Comparison of ENCODE assay signal across 22 mouse cellular contexts in the genomic region with DNA sequence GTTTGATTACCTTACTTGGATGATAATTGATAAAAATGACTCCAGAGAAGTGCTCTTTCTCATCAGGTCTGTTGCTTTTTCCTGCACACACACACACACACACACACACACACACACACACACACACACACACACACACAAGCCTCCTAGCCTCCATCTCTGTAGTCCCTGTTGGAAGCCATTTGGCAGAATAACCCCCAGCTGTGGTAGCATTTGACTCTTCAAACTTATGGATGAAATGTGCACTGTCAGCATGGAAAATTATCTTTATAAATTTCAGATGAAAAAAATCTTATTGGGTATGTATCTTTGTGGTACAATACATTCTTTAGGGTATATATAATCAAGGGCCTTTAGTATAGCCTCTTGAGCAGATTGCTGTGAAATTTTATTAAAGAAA.
DNase-seq lines count a peak whose midpoint lies in the region; ATAC-seq and TF ChIP-seq lines count a peak whose summit lies in the region.
"Had no signal": no experiment of that assay in that cellular context is flagged by ENCODE, and none has a peak within 500 bp of the region (broad histone marks: within the 10 kb centered on the region; RNA-seq: fewer than 3 reads in every experiment).

No protein-coding gene starts in this region.

- no peak overlapping the region for H3K9ac ChIP-seq in forebrain, embryonic 12.5 days
- no peak overlapping the region for H3K9ac ChIP-seq in forebrain, embryonic 16.5 days (replicated peaks; ENCODE audit: low read depth, low read length)
- no peak overlapping the region for H3K9ac ChIP-seq in neural tube, embryonic 15.5 days (replicated peaks)
- no peak overlapping the region for H3K9ac ChIP-seq in midbrain, embryonic 12.5 days (replicated peaks)
- H3K9ac ChIP-seq: embryonic facial prominence, embryonic 13.5 days; heart, embryonic 15.5 days had no signal

- ATAC-seq in forebrain, embryonic 12.5 days (ENCODE audit: low FRiP score): no peak
- no peak for ATAC-seq in forebrain, embryonic 16.5 days
- no peak for ATAC-seq in neural tube, embryonic 15.5 days (ENCODE audit: low FRiP score)
- 0 out of 2 replicates have a peak, but pooled peaks have one; percentile 47 for ATAC-seq in midbrain, embryonic 12.5 days (ENCODE audit: low FRiP score, low read depth)
- no peak for ATAC-seq in cerebellum, adult (ENCODE audit: insufficient number of reproducible peaks, low FRiP score, low TSS enrichment)
- ATAC-seq: intestine, postnatal 0 days had no signal

- H3K4me2 ChIP-seq in forebrain, embryonic 12.5 days: no peak overlapping the region
- H3K4me2 ChIP-seq in forebrain, embryonic 16.5 days (ENCODE audit: low read length): no peak overlapping the region; the same call in 1 of the 2 replicates
- no peak overlapping the region for H3K4me2 ChIP-seq in neural tube, embryonic 15.5 days
- H3K4me2 ChIP-seq in midbrain, embryonic 12.5 days (replicated peaks): peak overlapping the region; percentile 32
- H3K4me2 ChIP-seq: embryonic facial prominence, embryonic 13.5 days; heart, embryonic 15.5 days; liver, embryonic 11.5 days had no signal

- H3K36me3 ChIP-seq in forebrain, embryonic 12.5 days (replicated peaks): no peaks in the 10 kb centered on the region
- no peaks in the 10 kb centered on the region for H3K36me3 ChIP-seq in forebrain, embryonic 16.5 days (ENCODE audit: control insufficient read depth, insufficient read depth)
- no peaks in the 10 kb centered on the region for H3K36me3 ChIP-seq in neural tube, embryonic 15.5 days
- H3K36me3 ChIP-seq in midbrain, embryonic 12.5 days: no peaks in the 10 kb centered on the region
- H3K36me3 ChIP-seq: embryonic facial prominence, embryonic 13.5 days; heart, embryonic 15.5 days; limb, embryonic 10.5 days had no signal

- H3K4me1 ChIP-seq in forebrain, embryonic 12.5 days: peaks cover 4% of the 10 kb centered on the region; the same call in 1 of the 2 replicates
- peaks cover 7% of the 10 kb centered on the region; the same call in 1 of the 2 replicates for H3K4me1 ChIP-seq in forebrain, embryonic 16.5 days (replicated peaks; ENCODE audit: control insufficient read depth, insufficient read depth, low read length)
- H3K4me1 ChIP-seq in neural tube, embryonic 15.5 days: peaks cover 5% of the 10 kb centered on the region; the same call in 1 of the 2 replicates
- H3K4me1 ChIP-seq in midbrain, embryonic 12.5 days: 0 out of 2 replicates have a peak, but pooled peaks cover 4% of the 10 kb centered on the region
- H3K4me1 ChIP-seq in cerebellum, adult 2 months (ENCODE audit: control insufficient read depth, insufficient read depth, low read length): no peaks in the 10 kb centered on the region
- H3K4me1 ChIP-seq: embryonic facial prominence, embryonic 13.5 days; heart, embryonic 15.5 days had no signal

- TF ChIP-seq CTCF in cerebellum, adult 2 months (IDR thresholded peaks at IDR 0.05; ENCODE audit: borderline replicate concordance, insufficient read depth, low read depth, low read length): no peak

- H3K9me3 ChIP-seq in forebrain, embryonic 12.5 days: no peaks in the 10 kb centered on the region
- H3K9me3 ChIP-seq in forebrain, embryonic 16.5 days (ENCODE audit: control insufficient read depth, low read length): no peaks in the 10 kb centered on the region
- no peaks in the 10 kb centered on the region for H3K9me3 ChIP-seq in neural tube, embryonic 15.5 days (replicated peaks)
- H3K9me3 ChIP-seq in midbrain, embryonic 12.5 days: no peaks in the 10 kb centered on the region
- H3K9me3 ChIP-seq: embryonic facial prominence, embryonic 13.5 days; heart, embryonic 15.5 days; limb, embryonic 10.5 days had no signal

- H3K4me3 ChIP-seq in forebrain, embryonic 12.5 days (replicated peaks): peak overlapping the region; percentile 19
- H3K4me3 ChIP-seq in forebrain, embryonic 16.5 days (replicated peaks; ENCODE audit: low read length): no peak overlapping the region
- H3K4me3 ChIP-seq in neural tube, embryonic 15.5 days (replicated peaks): peak overlapping the region; percentile 15; the same call in 1 of the 2 replicates
- H3K4me3 ChIP-seq in midbrain, embryonic 12.5 days: peak overlapping the region; percentile 30
- H3K4me3 ChIP-seq in cerebellum, adult 2 months (replicated peaks; ENCODE audit: insufficient read depth, low read depth, low read length): no peak overlapping the region
- H3K4me3 ChIP-seq: embryonic facial prominence, embryonic 13.5 days; heart, embryonic 15.5 days; limb, embryonic 10.5 days had no signal

- no peak for DNase-seq in neural tube, embryonic 10.5 days (ENCODE audit: extremely low spot score, low spot score)
- DNase-seq in ovary, postnatal 14 days (ENCODE audit: low spot score): no peak
- DNase-seq in cerebellum, adult 2 months: no peak
- DNase-seq: adrenal gland, adult 2 months; gastrocnemius, postnatal 14 days; heart, postnatal 4 days; layer of hippocampus, postnatal 36 days; lung, adult 18-20 months; lung, postnatal 36 days; retina, postnatal 1 day; right cerebral cortex, postnatal 4 days; thymus, adult 2 months had no signal

- TF ChIP-seq POLR2A in cerebellum, adult 2 months (IDR thresholded peaks at IDR 0.05; ENCODE audit: borderline replicate concordance, insufficient read depth, low read length): no peak

- peak overlapping the region; percentile 61; the same call in 1 of the 2 replicates for H3K27ac ChIP-seq in forebrain, embryonic 12.5 days
- H3K27ac ChIP-seq in forebrain, embryonic 16.5 days (ENCODE audit: low read length): no peak overlapping the region
- no peak overlapping the region for H3K27ac ChIP-seq in neural tube, embryonic 15.5 days (replicated peaks)
- H3K27ac ChIP-seq in midbrain, embryonic 12.5 days (replicated peaks): peak overlapping the region; percentile 75; the same call in 1 of the 2 replicates
- no peak overlapping the region for H3K27ac ChIP-seq in cerebellum, adult 2 months (ENCODE audit: insufficient read depth, low read length)
- H3K27ac ChIP-seq: embryonic facial prominence, embryonic 13.5 days; heart, embryonic 15.5 days; limb, embryonic 10.5 days had no signal

- no peaks in the 10 kb centered on the region for H3K27me3 ChIP-seq in forebrain, embryonic 12.5 days
- H3K27me3 ChIP-seq in forebrain, embryonic 16.5 days (replicated peaks; ENCODE audit: control insufficient read depth, insufficient read depth, low read length): no peaks in the 10 kb centered on the region
- no peaks in the 10 kb centered on the region for H3K27me3 ChIP-seq in neural tube, embryonic 15.5 days (replicated peaks)
- H3K27me3 ChIP-seq in midbrain, embryonic 12.5 days: no peaks in the 10 kb centered on the region
- H3K27me3 ChIP-seq in cerebellum, adult 2 months (ENCODE audit: control insufficient read depth, insufficient read depth, low read length): no peaks in the 10 kb centered on the region
- H3K27me3 ChIP-seq: embryonic facial prominence, embryonic 13.5 days; heart, embryonic 15.5 days had no signal

Comparison
In these comparisons a context has a peak if more than half of its experiments do, and no peak if none do; other contexts are left out.
1. H3K27ac ChIP-seq: peak in forebrain, embryonic 12.5 days (single experiment) and midbrain, embryonic 12.5 days (single experiment); none in forebrain, embryonic 16.5 days (single experiment), neural tube, embryonic 15.5 days (single experiment) and cerebellum, adult 2 months (single experiment).
2. H3K4me3 ChIP-seq: peak in forebrain, embryonic 12.5 days (single experiment), neural tube, embryonic 15.5 days (single experiment) and midbrain, embryonic 12.5 days (single experiment); none in forebrain, embryonic 16.5 days (single experiment) and cerebellum, adult 2 months (single experiment).